Mouse (Mus musculus) induced T-regulatory cell, adult 2 months (primary cell): ENCODE results near the gene Ctnna3.
"Not testable (repeated sequence)": the region's sequence is repeated elsewhere in the genome, so short reads cannot be mapped to it uniquely, and the experiment has no call there.

Experiments
- DNase-seq: peaks from one replicate; pipeline ENCODE4 v3.0.0-alpha.2; 2012; ENCODE audit warnings: low read depth

Gene Ctnna3

DNA sequence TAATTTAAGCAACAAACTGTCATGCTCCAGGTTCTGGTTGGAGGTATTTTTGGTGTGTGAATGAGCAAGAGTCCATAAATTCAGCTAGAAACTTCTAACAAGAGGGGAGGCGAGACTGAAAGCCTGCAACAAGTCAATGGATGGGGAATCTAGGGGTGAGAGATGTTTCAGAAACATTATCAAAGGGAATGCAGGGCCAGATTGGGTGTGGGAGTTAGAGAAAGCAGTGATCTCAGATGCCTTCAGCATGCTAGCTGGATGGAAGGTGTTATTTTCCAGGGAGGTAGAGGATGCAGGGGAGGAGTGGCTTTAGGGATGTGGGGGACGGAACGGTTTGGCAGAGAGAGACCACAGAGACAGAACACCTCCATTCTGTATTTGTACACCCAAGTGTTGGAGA is 785.7 kb downstream of the Ctnna3 start:
- DNase-seq, result no peak

DNA sequence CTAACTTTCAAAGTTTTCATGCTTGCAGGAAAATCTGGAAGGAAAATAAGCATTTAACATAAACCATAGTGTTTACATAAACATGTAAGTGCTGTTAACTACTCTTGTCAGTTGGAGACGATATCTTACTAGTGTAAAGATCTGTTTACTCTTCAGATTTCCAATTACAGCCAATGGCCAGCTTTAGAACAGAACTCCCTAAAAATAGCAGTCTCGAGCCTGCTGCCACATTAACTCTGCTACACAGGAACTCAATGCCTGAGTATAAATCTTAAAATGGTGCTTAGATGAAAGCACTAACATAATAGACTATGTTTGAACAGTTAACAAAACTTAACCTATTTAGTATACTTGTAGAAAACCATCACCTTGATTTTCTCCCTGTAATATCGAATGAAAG is 793.1 kb downstream of the Ctnna3 start:
- no peak for DNase-seq

DNA sequence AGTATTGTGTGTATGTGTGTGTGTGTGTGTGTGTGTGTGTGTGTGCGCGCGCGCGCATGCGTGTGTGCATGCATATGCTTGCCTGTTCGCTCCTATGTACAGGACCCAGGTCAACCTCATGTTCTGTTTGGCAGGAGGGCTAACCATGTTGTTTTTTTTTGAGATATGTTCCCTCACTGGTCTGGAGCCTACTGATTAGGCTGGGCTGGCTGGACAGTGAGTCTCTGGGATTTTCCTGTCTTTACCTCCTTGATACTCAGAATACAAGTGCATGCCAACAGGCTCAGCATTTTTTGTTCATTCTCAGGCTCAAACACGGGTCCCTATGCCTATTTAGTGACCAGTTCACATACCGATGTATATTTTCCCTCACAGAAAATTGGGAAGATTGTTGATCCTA is 794.1 kb downstream of the Ctnna3 start:
- no peak for DNase-seq

GRCm38 (mm10) chr10:64224424-64224823 is 794.5 kb downstream of the Ctnna3 start:
- DNase-seq, result no peak

DNA sequence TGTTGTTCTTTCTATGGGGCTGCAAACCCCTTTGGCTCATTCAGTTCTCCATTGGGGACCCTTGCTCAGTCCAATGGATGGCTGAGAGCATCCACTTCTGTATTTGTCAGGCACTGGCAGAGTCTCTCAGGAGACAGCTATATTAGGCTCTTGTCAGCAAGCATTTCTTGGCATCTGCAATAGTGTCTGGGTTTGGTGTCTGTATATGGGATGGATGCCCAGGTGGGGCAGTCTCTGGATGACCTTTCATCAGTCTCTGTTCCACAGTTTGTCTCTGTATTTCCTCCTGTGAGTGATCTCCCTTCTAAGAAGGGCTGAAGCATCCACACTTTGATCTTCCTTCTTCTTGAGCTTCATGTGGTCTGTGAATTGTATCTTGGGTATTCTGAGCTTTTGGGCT is 795.9 kb downstream of the Ctnna3 start:
- not testable (repeated sequence) for DNase-seq

- no peak for DNase-seq
Observed at GRCm38 (mm10) chr10:64243421-64243820, 813.5 kb downstream of the Ctnna3 start.

- no peak for DNase-seq
Observed at GRCm38 (mm10) chr10:64268156-64268555, 838.3 kb downstream of the Ctnna3 start.

- no peak for DNase-seq
Observed at GRCm38 (mm10) chr10:64275143-64275542, 845.2 kb downstream of the Ctnna3 start.

- DNase-seq, result no peak
Observed at GRCm38 (mm10) chr10:64278836-64279235, 848.9 kb downstream of the Ctnna3 start.

DNA sequence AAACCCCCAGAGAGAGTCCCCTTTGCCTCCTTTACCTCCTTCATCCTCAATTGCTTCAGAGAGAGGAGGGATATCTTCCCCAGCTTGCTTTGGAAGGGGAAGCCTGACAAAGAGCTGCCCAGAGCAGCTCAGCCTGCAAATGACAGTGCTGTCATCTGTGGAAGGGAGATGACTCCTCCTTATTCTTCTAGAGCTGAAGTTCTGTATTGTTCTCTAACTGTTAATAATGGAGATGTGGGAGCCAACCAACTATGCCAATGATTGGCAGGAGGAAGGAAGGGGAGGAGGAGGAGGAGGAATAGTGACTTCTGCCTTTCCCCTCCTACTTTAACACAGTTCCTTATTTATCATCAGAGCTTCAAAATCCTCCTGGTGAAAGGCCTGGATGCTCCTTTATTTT is 875.9 kb downstream of the Ctnna3 start:
- DNase-seq, result no peak

- DNase-seq, result no peak
Observed at GRCm38 (mm10) chr10:64311622-64312292, 881.9 kb downstream of the Ctnna3 start.

- no peak for DNase-seq
Observed at GRCm38 (mm10) chr10:64320332-64320731, 890.4 kb downstream of the Ctnna3 start.

DNA sequence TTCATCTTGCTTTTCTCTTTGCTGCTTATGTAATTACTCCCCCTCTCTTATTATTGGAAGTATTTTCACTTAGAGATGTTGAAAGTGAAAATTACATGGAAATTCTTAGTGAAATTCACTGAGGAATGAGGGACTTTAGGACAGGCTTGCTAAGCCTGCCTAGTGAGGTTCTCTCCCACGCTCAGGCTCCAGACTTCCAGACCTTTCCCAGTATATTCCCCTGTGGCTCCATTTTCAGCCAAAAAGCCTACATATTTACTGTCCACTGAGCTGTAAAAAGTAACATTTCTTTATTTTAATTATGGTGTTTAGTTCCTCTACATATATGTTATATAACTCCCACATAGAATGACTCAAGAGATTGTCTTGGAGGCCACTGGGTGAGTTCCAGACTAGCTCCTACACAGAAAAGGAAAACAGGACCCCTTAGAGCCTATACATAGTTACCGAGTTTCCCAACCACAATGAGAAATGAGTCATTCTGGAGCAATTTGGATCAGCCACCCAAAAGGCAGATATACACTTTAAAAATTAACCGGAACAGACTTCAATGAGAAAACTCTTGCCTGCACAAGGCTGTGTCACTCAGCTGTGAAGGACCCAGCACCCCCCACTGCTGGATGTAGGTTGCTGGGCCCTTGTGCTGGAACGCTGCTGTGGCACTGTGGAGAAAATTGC is 912.9 kb downstream of the Ctnna3 start:
- no peak for DNase-seq

DNA sequence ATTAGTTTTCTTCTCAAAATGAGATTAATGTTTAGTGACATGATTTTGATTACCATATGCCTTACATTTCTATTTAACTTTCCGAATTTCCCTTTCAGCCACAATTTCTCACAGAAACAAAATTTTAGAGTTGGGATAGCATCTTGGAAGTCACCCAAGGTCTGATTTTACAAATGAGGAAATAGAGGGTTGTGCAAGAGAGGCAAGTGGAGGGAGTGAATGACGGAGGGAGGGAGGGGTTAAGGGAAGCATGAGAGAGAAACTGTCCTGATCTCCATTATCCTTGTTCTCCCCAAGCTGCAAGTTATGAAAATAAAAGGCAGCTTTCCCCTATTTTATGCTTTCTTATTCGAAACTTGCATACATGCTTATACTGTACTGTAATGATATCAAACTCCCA is 943.4 kb downstream of the Ctnna3 start:
- DNase-seq, result no peak

DNA sequence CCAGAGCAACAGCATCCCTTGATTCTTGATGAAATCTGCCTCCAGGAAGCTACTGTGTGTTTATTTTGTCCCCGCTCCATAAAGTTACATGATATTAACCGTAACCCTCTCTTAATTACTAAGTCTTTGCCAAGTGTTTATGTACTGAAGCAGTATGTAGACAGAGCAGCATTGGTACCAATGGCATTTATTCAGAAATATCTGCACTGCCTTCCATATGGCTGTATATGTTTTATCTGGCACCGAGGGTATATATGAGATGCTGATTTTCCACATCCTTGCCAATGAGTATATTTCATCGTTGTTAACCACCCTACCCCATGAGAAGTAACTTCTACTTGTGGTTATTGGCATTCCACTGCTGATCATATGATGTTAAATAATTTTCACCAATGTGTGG is 947.9 kb downstream of the Ctnna3 start:
- no peak for DNase-seq

DNA sequence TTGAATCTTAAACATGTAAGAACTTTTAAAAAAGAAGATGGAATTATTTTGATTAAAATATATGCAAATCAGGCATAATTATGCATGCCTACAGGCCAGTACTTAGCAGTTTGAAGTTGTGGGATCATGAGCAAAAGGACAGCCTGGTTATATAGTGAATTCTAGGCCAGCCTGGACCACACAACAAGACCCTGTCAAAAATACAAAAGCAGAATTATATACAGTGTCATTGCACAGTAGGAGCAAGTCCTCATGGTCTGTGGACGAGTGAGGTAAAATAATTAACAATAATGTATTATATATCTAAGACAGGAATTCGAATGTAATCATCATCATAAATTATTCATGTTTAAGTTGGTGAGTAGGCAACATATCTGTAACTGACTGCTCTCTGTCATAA is 966.7 kb downstream of the Ctnna3 start:
- DNase-seq, result no peak

- not testable (repeated sequence) for DNase-seq
Observed at GRCm38 (mm10) chr10:64418396-64418795, 988.5 kb downstream of the Ctnna3 start.

DNA sequence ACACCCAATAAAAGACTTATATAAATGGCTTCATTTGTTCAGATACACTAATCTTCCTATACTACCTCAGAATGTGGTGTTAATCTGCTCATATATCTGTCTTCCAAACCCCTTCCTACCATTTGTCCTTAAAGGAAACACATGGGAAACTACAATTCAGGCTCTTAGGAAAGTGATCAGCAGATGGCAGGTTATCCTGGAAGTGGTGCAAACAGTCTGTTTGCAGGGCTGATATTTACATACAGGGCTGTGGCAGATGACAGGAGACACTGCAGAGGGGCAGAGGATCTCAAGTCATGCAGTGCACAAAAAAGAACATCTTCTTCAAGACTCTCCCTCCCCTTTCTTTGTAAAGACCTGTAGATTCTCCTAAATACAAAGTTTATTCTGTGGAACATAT is 1008.8 kb downstream of the Ctnna3 start:
- DNase-seq, result no peak

- DNase-seq, result no peak
Observed at GRCm38 (mm10) chr10:64448624-64449023, 1018.7 kb downstream of the Ctnna3 start.

DNA sequence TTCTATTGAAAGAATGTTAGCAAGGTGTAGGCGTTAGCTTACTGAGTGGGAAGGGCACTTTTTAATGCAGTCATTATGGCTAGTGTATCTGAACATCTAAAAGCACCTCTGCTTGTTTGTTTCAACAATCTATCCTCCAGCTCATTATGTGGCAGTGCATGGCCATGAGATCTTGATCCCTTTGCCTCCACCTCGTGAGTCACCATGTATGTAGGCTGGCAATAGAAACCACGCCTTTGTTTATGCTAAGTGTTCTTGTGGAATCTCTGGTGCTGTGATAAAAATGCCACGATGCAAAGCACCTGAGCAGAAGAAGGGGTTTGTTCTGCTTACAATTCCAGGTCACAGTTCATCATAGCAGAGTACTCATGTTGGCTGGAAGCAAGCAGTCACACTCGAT is 1053.4 kb downstream of the Ctnna3 start:
- no peak for DNase-seq

DNA sequence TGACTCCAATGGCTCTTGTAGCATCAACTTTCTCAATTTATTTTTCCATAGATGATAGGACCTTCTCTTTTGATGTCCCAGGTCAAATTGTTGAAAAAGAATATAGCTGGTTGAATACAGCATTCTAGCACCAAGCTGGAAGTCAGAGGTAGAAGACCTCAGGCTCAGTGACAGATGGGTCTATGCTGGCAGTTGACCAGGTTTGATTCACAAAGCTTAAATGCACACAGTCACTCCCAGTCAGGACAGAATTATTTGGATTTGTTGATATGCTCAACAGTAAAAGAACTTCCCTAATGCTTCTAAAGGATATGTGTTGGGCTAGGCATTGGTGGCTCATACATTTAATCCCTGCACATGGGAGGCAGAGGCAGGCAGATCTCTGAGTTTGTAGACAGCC is 1059.6 kb downstream of the Ctnna3 start:
- no peak for DNase-seq

GRCm38 (mm10) chr10:64543647-64544046 is 1113.7 kb downstream of the Ctnna3 start:
- DNase-seq, result no peak

DNA sequence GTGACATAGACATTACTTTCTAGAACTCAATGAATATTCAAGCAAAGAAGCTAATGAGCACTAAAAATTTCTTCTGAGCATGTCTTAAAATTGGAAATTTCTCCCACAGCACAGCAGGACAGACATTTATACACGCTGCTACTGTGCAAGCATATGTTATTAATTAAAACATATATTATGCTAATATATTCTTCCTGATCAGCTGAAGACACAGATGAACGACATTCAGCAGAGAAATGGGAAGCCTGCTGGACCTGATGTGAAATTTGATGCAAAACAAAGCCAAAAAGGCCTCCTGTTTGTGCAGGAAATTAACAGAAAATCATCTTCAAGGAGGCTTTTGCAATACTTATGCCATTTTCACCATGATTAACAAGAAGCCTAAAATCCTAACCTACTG is 1114.5 kb downstream of the Ctnna3 start:
- DNase-seq, result no peak

DNA sequence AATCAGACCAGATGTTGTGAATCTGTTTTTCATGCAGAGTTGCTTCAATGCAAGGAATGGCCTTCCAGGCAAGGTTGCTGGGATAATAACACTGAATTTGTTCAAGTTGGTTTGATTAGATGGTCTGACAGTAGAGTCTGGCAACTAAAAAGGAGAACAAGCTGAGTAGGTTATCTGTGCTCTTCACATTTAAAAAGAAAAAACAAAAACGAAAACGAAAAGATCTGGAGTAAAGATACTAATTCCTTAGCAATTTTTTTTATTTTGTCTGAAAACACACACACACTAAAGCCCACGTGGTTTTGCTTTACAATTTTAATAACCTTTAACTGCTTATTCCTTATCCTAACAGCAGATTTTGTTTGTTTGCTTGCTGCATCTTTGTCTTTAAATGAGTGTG is 1141.4 kb downstream of the Ctnna3 start:
- no peak for DNase-seq
